Mouse (Mus musculus): ENCODE measurements at regions not wholly inside any gene's neighbourhood (a gene's known extent, or its start where the extent isn't known, plus 50 kb on each side); places are given as distances from the start of the nearest gene placed in this dataset.
A peak's percentile ranks its signal among the peaks of the same experiment; 100 is the strongest.

GRCm38 (mm10) chr7:66528881-66529280 lies 101.6 kb upstream of the Aldh1a3 start:
- H3K36me3 ChIP-seq (ENCODE audit: control insufficient read depth, insufficient read depth, low read length), result no peaks in the 10 kb centered on the region
- no peak overlapping the region for H3K9ac ChIP-seq (ENCODE audit: low read depth, low read length)
- H3K27ac ChIP-seq (replicated peaks; ENCODE audit: insufficient read depth, low read depth, low read length), result no peak overlapping the region
- no peaks in the 10 kb centered on the region for H3K27me3 ChIP-seq (ENCODE audit: control insufficient read depth, insufficient read depth, low read length)
- no peaks in the 10 kb centered on the region for H3K4me1 ChIP-seq (ENCODE audit: control insufficient read depth, insufficient read depth, low read length)
- no peak overlapping the region for H3K4me3 ChIP-seq (ENCODE audit: insufficient read depth, low read depth, low read length)
- no peaks in the 10 kb centered on the region for H3K79me2 ChIP-seq (ENCODE audit: control insufficient read depth, insufficient read depth, low read length)
- TF ChIP-seq POLR2A (IDR thresholded peaks at IDR 0.05; ENCODE audit: extremely low read depth, insufficient read depth, low read length) (no peak), CTCF (IDR thresholded peaks at IDR 0.05; ENCODE audit: low read depth, low read length) (no peak)
- DNase-seq (ENCODE audit: extremely low read depth, low read depth, low spot score), result no peak
- 85% methylated on average over 4 of the region's 4 CpGs for WGBS

GRCm38 (mm10) chr7:66523959-66524358 lies 96.6 kb upstream of the Aldh1a3 start:
- no peak overlapping the region for H3K27ac ChIP-seq (replicated peaks; ENCODE audit: insufficient read depth, low read depth, low read length)
- 72% methylated on average over 7 of the region's 7 CpGs for WGBS
- no peaks in the 10 kb centered on the region for H3K4me1 ChIP-seq (ENCODE audit: control insufficient read depth, insufficient read depth, low read length)
- no peak overlapping the region for H3K4me3 ChIP-seq (ENCODE audit: insufficient read depth, low read depth, low read length)
- TF ChIP-seq POLR2A (IDR thresholded peaks at IDR 0.05; ENCODE audit: extremely low read depth, insufficient read depth, low read length), result no peak
- TF ChIP-seq CTCF (IDR thresholded peaks at IDR 0.05; ENCODE audit: low read depth, low read length), result no peak
- no peaks in the 10 kb centered on the region for H3K79me2 ChIP-seq (ENCODE audit: control insufficient read depth, insufficient read depth, low read length)
- H3K27me3 ChIP-seq (ENCODE audit: control insufficient read depth, insufficient read depth, low read length), result no peaks in the 10 kb centered on the region
- DNase-seq (ENCODE audit: extremely low read depth, low read depth, low spot score), result no peak
- no peaks in the 10 kb centered on the region for H3K36me3 ChIP-seq (ENCODE audit: control insufficient read depth, insufficient read depth, low read length)
- H3K9ac ChIP-seq (ENCODE audit: low read depth, low read length), result no peak overlapping the region

GRCm38 (mm10) chr7:66521522-66521921 lies 94.2 kb upstream of the Aldh1a3 start:
- Histone ChIP-seq H3K4me3 (ENCODE audit: insufficient read depth, low read depth, low read length) (no peak overlapping the region), H3K79me2 (ENCODE audit: control insufficient read depth, insufficient read depth, low read length) (no peaks in the 10 kb centered on the region), H3K9ac (ENCODE audit: low read depth, low read length) (no peak overlapping the region), H3K27ac (replicated peaks; ENCODE audit: insufficient read depth, low read depth, low read length) (no peak overlapping the region), H3K27me3 (ENCODE audit: control insufficient read depth, insufficient read depth, low read length) (no peaks in the 10 kb centered on the region), H3K4me1 (ENCODE audit: control insufficient read depth, insufficient read depth, low read length) (no peaks in the 10 kb centered on the region), H3K36me3 (ENCODE audit: control insufficient read depth, insufficient read depth, low read length) (no peaks in the 10 kb centered on the region)
- WGBS, result 100% methylated on average over 2 of the region's 2 CpGs
- DNase-seq (ENCODE audit: extremely low read depth, low read depth, low spot score), result no peak
- TF ChIP-seq POLR2A (IDR thresholded peaks at IDR 0.05; ENCODE audit: extremely low read depth, insufficient read depth, low read length) (no peak), CTCF (IDR thresholded peaks at IDR 0.05; ENCODE audit: low read depth, low read length) (no peak)

- no peaks in the 10 kb centered on the region for H3K79me2 ChIP-seq (ENCODE audit: control insufficient read depth, insufficient read depth, low read length)
- TF ChIP-seq POLR2A (IDR thresholded peaks at IDR 0.05; ENCODE audit: extremely low read depth, insufficient read depth, low read length), result no peak
- TF ChIP-seq CTCF (IDR thresholded peaks at IDR 0.05; ENCODE audit: low read depth, low read length), result no peak
- no peak overlapping the region for H3K27ac ChIP-seq (replicated peaks; ENCODE audit: insufficient read depth, low read depth, low read length)
- no peak overlapping the region for H3K4me3 ChIP-seq (ENCODE audit: insufficient read depth, low read depth, low read length)
- DNase-seq (ENCODE audit: extremely low read depth, low read depth, low spot score), result no peak
- 56% methylated on average over 4 of the region's 4 CpGs for WGBS
- no peaks in the 10 kb centered on the region for H3K27me3 ChIP-seq (ENCODE audit: control insufficient read depth, insufficient read depth, low read length)
- H3K9ac ChIP-seq (ENCODE audit: low read depth, low read length), result no peak overlapping the region
- H3K4me1 ChIP-seq (ENCODE audit: control insufficient read depth, insufficient read depth, low read length), result no peaks in the 10 kb centered on the region
- H3K36me3 ChIP-seq (ENCODE audit: control insufficient read depth, insufficient read depth, low read length), result no peaks in the 10 kb centered on the region
Measured at GRCm38 (mm10) chr7:66516143-66516542, 88.8 kb upstream of the Aldh1a3 start.

- Histone ChIP-seq H3K27ac (replicated peaks; ENCODE audit: insufficient read depth, low read depth, low read length) (no peak overlapping the region), H3K27me3 (ENCODE audit: control insufficient read depth, insufficient read depth, low read length) (no peaks in the 10 kb centered on the region), H3K79me2 (ENCODE audit: control insufficient read depth, insufficient read depth, low read length) (no peaks in the 10 kb centered on the region), H3K4me3 (ENCODE audit: insufficient read depth, low read depth, low read length) (no peak overlapping the region), H3K4me1 (ENCODE audit: control insufficient read depth, insufficient read depth, low read length) (no peaks in the 10 kb centered on the region), H3K9ac (ENCODE audit: low read depth, low read length) (no peak overlapping the region), H3K36me3 (ENCODE audit: control insufficient read depth, insufficient read depth, low read length) (no peaks in the 10 kb centered on the region)
- TF ChIP-seq CTCF (IDR thresholded peaks at IDR 0.05; ENCODE audit: low read depth, low read length), result no peak
- no peak for TF ChIP-seq POLR2A (IDR thresholded peaks at IDR 0.05; ENCODE audit: extremely low read depth, insufficient read depth, low read length)
- DNase-seq (ENCODE audit: extremely low read depth, low read depth, low spot score), result peak; percentile 51
- 18% methylated on average over 3 of the region's 3 CpGs for WGBS
Measured at GRCm38 (mm10) chr7:66513411-66513810, 86.1 kb upstream of the Aldh1a3 start.

- H3K4me1 ChIP-seq (ENCODE audit: control insufficient read depth, insufficient read depth, low read length), result 0 out of 2 replicates have a peak, but pooled peaks cover 2% of the 10 kb centered on the region
- H3K27me3 ChIP-seq (ENCODE audit: control insufficient read depth, insufficient read depth, low read length), result no peaks in the 10 kb centered on the region
- no peaks in the 10 kb centered on the region for H3K79me2 ChIP-seq (ENCODE audit: control insufficient read depth, insufficient read depth, low read length)
- no peak overlapping the region for H3K9ac ChIP-seq (ENCODE audit: low read depth, low read length)
- 68% methylated on average over 2 of the region's 2 CpGs for WGBS
- no peaks in the 10 kb centered on the region for H3K36me3 ChIP-seq (ENCODE audit: control insufficient read depth, insufficient read depth, low read length)
- TF ChIP-seq CTCF (IDR thresholded peaks at IDR 0.05; ENCODE audit: low read depth, low read length) (no peak), POLR2A (IDR thresholded peaks at IDR 0.05; ENCODE audit: extremely low read depth, insufficient read depth, low read length) (no peak)
- DNase-seq (ENCODE audit: extremely low read depth, low read depth, low spot score), result no peak
- no peak overlapping the region for H3K4me3 ChIP-seq (ENCODE audit: insufficient read depth, low read depth, low read length)
- no peak overlapping the region for H3K27ac ChIP-seq (replicated peaks; ENCODE audit: insufficient read depth, low read depth, low read length)
Measured at GRCm38 (mm10) chr7:66505734-66506133, 78.4 kb upstream of the Aldh1a3 start.
